Mouse (Mus musculus): ENCODE data around the gene Atxn1.

DNA sequence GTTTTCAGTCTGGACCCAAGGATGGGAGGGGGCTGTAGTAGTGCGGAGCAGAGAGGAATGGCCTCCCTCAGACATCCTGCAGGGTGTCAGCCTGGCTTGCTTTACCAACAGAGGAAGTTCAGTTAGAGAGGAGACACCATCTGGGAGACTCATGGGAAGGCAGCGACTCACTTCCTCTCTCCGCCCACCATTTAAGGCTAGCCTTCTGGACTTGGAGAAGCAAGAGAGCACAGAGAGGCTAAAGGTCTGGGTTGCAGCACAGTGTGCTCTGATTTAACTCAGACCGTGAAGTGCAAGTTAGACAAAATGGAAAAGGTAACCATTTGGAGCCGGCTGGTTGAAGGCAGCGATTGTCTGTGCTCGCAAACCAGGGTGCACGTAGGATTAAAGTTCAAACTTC, 452.3 kb downstream of the Atxn1 start:
- TF ChIP-seq CTCF (IDR thresholded peaks at IDR 0.05; ENCODE audit: insufficient read depth, low read length): no peak
- no peak for TF ChIP-seq POLR2A (IDR thresholded peaks at IDR 0.05; ENCODE audit: borderline replicate concordance, extremely low read depth, low read depth, low read length)

Data from lung, adult 2 months (tissue).